Mouse (Mus musculus): ENCODE data around the gene Tmem206.

GRCm38 (mm10) chr1:191284502-191284901 lies 41.2 kb upstream of the Tmem206 start:
- TF ChIP-seq CTCF (IDR thresholded peaks at IDR 0.05; ENCODE audit: low read depth, low read length), result no peak
- TF ChIP-seq POLR2A (IDR thresholded peaks at IDR 0.05; ENCODE audit: insufficient read depth, low read length), result no peak

Data from ES-Bruce4 (cell line).